Mouse (Mus musculus) myocyte (in vitro differentiated cells): ENCODE data around the gene Gm11937. TPM values are rescaled to one million over a fixed set of nuclear protein-coding genes. Genes with fewer than 3 reads are reported as not detected.
"Not testable (repeated sequence)": the region's sequence is repeated elsewhere in the genome, so short reads cannot be mapped to it uniquely, and the experiment has no call there.

ENCODE experiments used
- H3K27me3 ChIP-seq: one replicate; pipeline ENCODE4 v1.6.1; 2011; ENCODE audit not compliant: control insufficient read depth, insufficient read depth, insufficient read length
- H3K36me3 ChIP-seq: one replicate; pipeline ENCODE4 v1.6.1; 2011; ENCODE audit not compliant: control insufficient read depth, insufficient read depth
- H3K4me2 ChIP-seq: one replicate; pipeline ENCODE4 v1.6.1; 2011; ENCODE audit warnings: low read depth, control low read depth
- H3K4me3 ChIP-seq: one replicate; pipeline ENCODE4 v1.5.1; 2011; ENCODE audit warnings: mild to moderate bottlenecking, control low read depth, moderate library complexity
- H3K79me2 ChIP-seq: one replicate; pipeline ENCODE4 v1.6.1; 2011; ENCODE audit not compliant: control insufficient read depth, insufficient read depth
- H3ac ChIP-seq: one replicate; pipeline ENCODE4 v1.6.1; 2011; ENCODE audit not compliant: control insufficient read depth, insufficient read length
- E2F4 ChIP-seq: IDR thresholded peaks from one replicate; pipeline ENCODE4 v1.6.1; 2011; ENCODE audit warnings: mild to moderate bottlenecking, control low read depth, moderate library complexity; ENCODE audit not compliant: insufficient read depth
- MYOD1 ChIP-seq, 3 experiments: IDR thresholded peaks; one replicate each; pipeline ENCODE4 v1.6.1; 2011; ENCODE audit warnings: control low read depth in 2 of 3, low read depth in 2 of 3, mild to moderate bottlenecking in 2 of 3, moderate library complexity in 1 of 3; ENCODE audit not compliant: insufficient read length in 2 of 3, control insufficient read depth in 1 of 3
- MYOG ChIP-seq, 3 experiments: IDR thresholded peaks; one replicate each; pipeline ENCODE4 v1.6.1; 2011; ENCODE audit warnings: control low read depth in 2 of 3, low read depth in 2 of 3, mild to moderate bottlenecking in 2 of 3; ENCODE audit not compliant: insufficient read length in 2 of 3, control insufficient read depth in 1 of 3, insufficient read depth in 1 of 3
- POLR2A ChIP-seq: IDR thresholded peaks from one replicate; pipeline ENCODE4 v1.6.1; 2011; ENCODE audit warnings: low read depth, mild to moderate bottlenecking, control low read depth, moderate library complexity; ENCODE audit not compliant: insufficient read length
- REST ChIP-seq: IDR thresholded peaks from one replicate; pipeline ENCODE4 v1.6.1; 2011; ENCODE audit warnings: mild to moderate bottlenecking, control low read depth, moderate library complexity; ENCODE audit not compliant: insufficient read depth, insufficient read length
- SRF ChIP-seq: IDR thresholded peaks from one replicate; pipeline ENCODE4 v1.6.1; 2011; ENCODE audit warnings: low read depth; ENCODE audit not compliant: control insufficient read depth, insufficient read length
- TCF12 ChIP-seq: IDR thresholded peaks from one replicate; pipeline ENCODE4 v1.6.1; 2011; ENCODE audit warnings: mild to moderate bottlenecking, control low read depth; ENCODE audit not compliant: poor library complexity, insufficient read depth, severe bottlenecking
- TCF3 ChIP-seq: IDR thresholded peaks from one replicate; pipeline ENCODE4 v1.6.1; 2011; ENCODE audit warnings: low read depth, control low read depth; ENCODE audit not compliant: insufficient read length
- USF1 ChIP-seq: IDR thresholded peaks from one replicate; pipeline ENCODE4 v1.6.1; 2011; ENCODE audit warnings: low read depth, mild to moderate bottlenecking, control low read depth, moderate library complexity
- polyA plus RNA-seq: library from polyadenylated mRNA; unstranded; fragments of >200 nt; fragmentation: generic; extraction: Trizol; gene quantifications from one replicate; pipeline ENCODE4 v1.2.1, GENCODE M21; 2012; ENCODE audit warnings: missing spikeins

Gene Gm11937
- polyA plus RNA-seq, 1 experiment: not detected

GRCm38 (mm10) chr11:99609126-99609525, 863 bp downstream of the Gm11937 start:
- H3K79me2 ChIP-seq: no peaks in the 10 kb centered on the region
- no peak overlapping the region for H3K4me2 ChIP-seq
- no peaks in the 10 kb centered on the region for H3K36me3 ChIP-seq
- TF ChIP-seq TCF12: no peak
- no peak for TF ChIP-seq REST
- no peak for TF ChIP-seq USF1
- no peak overlapping the region for H3K4me3 ChIP-seq
- H3K27me3 ChIP-seq: no peaks in the 10 kb centered on the region
- H3ac ChIP-seq: no peak overlapping the region

- H3ac ChIP-seq, H3K27me3 ChIP-seq, H3K79me2 ChIP-seq, H3K4me2 ChIP-seq, H3K36me3 ChIP-seq, H3K4me3 ChIP-seq: not testable (repeated sequence)
Measured at GRCm38 (mm10) chr11:99603208-99603607, 6.8 kb downstream of the Gm11937 start, which contains the start of gene Gm11938. Gene Gm11938, minus strand, starts transcription at chr11:99603308.

GRCm38 (mm10) chr11:99597742-99598141, 12.2 kb downstream of the Gm11937 start, which contains the start of gene Krtap9-3:
Gene Krtap9-3, minus strand, starts transcription at chr11:99598105.
- H3ac ChIP-seq, H3K27me3 ChIP-seq, H3K79me2 ChIP-seq, H3K4me3 ChIP-seq, H3K36me3 ChIP-seq, H3K4me2 ChIP-seq: not testable (repeated sequence)
- TF ChIP-seq TCF3: peak; percentile 50
- TF ChIP-seq MYOG (IDR thresholded peaks at IDR 0.05; ENCODE audit: control insufficient read depth in 1 of 3, insufficient read depth in 1 of 3, insufficient read length in 2 of 3, low read depth in 2 of 3): peak in 2 of 3 experiments; percentile 43 to 53
- TF ChIP-seq MYOD1 (IDR thresholded peaks at IDR 0.05; ENCODE audit: control insufficient read depth in 1 of 3, insufficient read length in 2 of 3, low read depth in 2 of 3): peak in 2 of 3 experiments; percentile 69 to 84

- H3ac ChIP-seq: no peak within 1 kb of the TSS
- H3K27me3 ChIP-seq: no peaks in the 10 kb centered on the region
- H3K4me2 ChIP-seq: no peak within 1 kb of the TSS
- H3K4me3 ChIP-seq: no peak within 1 kb of the TSS
- TF ChIP-seq E2F4 (no peak), MYOG (IDR thresholded peaks at IDR 0.05; ENCODE audit: control insufficient read depth in 1 of 3, insufficient read depth in 1 of 3, insufficient read length in 2 of 3, low read depth in 2 of 3) (peak in 2 of 3 experiments; percentile 28 to 65), TCF3 (peak; percentile 81), MYOD1 (IDR thresholded peaks at IDR 0.05; ENCODE audit: control insufficient read depth in 1 of 3, insufficient read length in 2 of 3, low read depth in 2 of 3) (peak in 2 of 3 experiments; percentile 69 to 75)
- no peaks in the 10 kb centered on the region for H3K79me2 ChIP-seq
- H3K36me3 ChIP-seq: no peaks in the 10 kb centered on the region
Measured at GRCm38 (mm10) chr11:99590981-99591380, 19.0 kb downstream of the Gm11937 start, which contains the start of gene Krtap1-3. Gene Krtap1-3, minus strand, starts transcription at chr11:99591339.

- TF ChIP-seq TCF12 (no peak), POLR2A (no peak), MYOD1 (IDR thresholded peaks at IDR 0.05; ENCODE audit: control insufficient read depth in 1 of 3, insufficient read length in 2 of 3, low read depth in 2 of 3) (no peak), MYOG (IDR thresholded peaks at IDR 0.05; ENCODE audit: control insufficient read depth in 1 of 3, insufficient read depth in 1 of 3, insufficient read length in 2 of 3, low read depth in 2 of 3) (no peak), REST (no peak), E2F4 (no peak), SRF (no peak)
- Histone ChIP-seq H3K4me2 (no peak overlapping the region), H3K79me2 (no peaks in the 10 kb centered on the region), H3ac (no peak overlapping the region), H3K36me3 (no peaks in the 10 kb centered on the region), H3K27me3 (no peaks in the 10 kb centered on the region), H3K4me3 (no peak overlapping the region)
Measured at GRCm38 (mm10) chr11:99585096-99585495, 24.9 kb downstream of the Gm11937 start.

- peak in 2 of 3 experiments; percentile 19 to 43 for TF ChIP-seq MYOG (IDR thresholded peaks at IDR 0.05; ENCODE audit: control insufficient read depth in 1 of 3, insufficient read depth in 1 of 3, insufficient read length in 2 of 3, low read depth in 2 of 3)
- peak in 2 of 3 experiments; percentile 23 to 59 for TF ChIP-seq MYOD1 (IDR thresholded peaks at IDR 0.05; ENCODE audit: control insufficient read depth in 1 of 3, insufficient read length in 2 of 3, low read depth in 2 of 3)
- no peak for TF ChIP-seq TCF12
- peak; percentile 61 for TF ChIP-seq TCF3
- Histone ChIP-seq H3K27me3 (no peaks in the 10 kb centered on the region), H3K79me2 (no peaks in the 10 kb centered on the region), H3ac (no peak within 1 kb of the TSS), H3K36me3 (no peaks in the 10 kb centered on the region), H3K4me3 (no peak within 1 kb of the TSS), H3K4me2 (no peak within 1 kb of the TSS)
Measured at GRCm38 (mm10) chr11:99583245-99583704, 26.7 kb downstream of the Gm11937 start, which contains the start of gene Krtap1-4. Gene Krtap1-4, minus strand, starts transcription at chr11:99583654.
